Mouse (Mus musculus): ENCODE measurements around the gene Tomm6.
A peak's percentile ranks its signal among the peaks of the same experiment; 100 is the strongest.

Gene Tomm6

GRCm38 (mm10) chr17:47651953-47652352 is 36.2 kb downstream of the Tomm6 start:
- no peak for DNase-seq (ENCODE audit: low spot score)

GRCm38 (mm10) chr17:47648966-47649365 is 39.2 kb downstream of the Tomm6 start:
- DNase-seq (ENCODE audit: low spot score), result no peak

- peak; percentile 75 for DNase-seq (ENCODE audit: low spot score)
These were observed 41.5 kb downstream of the Tomm6 start for GRCm38 (mm10) chr17:47646683-47647082.

GRCm38 (mm10) chr17:47642992-47643391 is 45.2 kb downstream of the Tomm6 start:
- DNase-seq (ENCODE audit: low spot score), result no peak

All from testis, postnatal 10 days (tissue).